Mouse (Mus musculus): ENCODE measurements around the gene Trim16.
A peak's percentile ranks its signal among the peaks of the same experiment; 100 is the strongest.

The Trim16 gene

GRCm38 (mm10) chr11:62820059-62820541 is at the start of gene Trim16:
TSS of gene Trim16 (plus strand) at chr11:62820231.
- peak; percentile 17 for DNase-seq (ENCODE audit: low spot score)

- no peak for DNase-seq (ENCODE audit: low spot score)
Observed at GRCm38 (mm10) chr11:62776510-62776909, 43.5 kb upstream of the Trim16 start.

DNA sequence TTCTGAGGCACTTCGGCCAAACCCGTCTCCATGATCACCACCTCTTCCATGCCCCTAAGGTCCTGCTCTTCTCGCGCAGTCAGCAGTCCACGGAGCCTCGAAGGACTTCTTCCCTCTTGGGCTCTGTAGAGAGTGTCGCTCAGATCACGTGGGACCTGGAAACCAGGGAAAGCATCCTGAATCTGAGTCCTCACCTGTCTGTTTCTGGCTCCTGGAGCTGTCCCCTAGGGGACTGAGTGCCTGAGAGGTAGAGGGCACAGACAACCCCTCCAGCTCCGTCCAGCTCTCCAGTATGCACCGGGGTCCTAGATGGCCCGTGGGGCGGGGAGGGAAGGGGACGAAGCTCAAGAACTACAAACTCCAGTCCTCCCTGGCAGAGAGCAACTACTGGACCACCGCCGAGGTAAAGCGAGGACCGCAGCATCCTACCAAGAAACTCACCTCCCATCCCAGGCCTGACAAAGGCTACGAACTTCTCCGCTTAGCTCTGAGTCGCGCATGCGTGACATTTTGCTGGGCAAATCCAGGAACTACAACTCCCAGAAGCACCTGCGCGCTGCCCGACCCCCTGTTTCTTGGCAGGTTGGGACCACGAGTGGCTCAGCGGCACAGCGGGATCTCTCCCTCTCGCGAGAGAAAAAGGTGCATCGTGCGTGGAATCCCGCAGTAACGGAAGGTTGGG is 31.0 kb upstream of the Trim16 start, which contains the start of gene Zfp286:
Gene Zfp286 (minus strand): TSS at position 528 of the 682 bp plus-strand sequence.
- DNase-seq (ENCODE audit: low spot score): peak; percentile 22

GRCm38 (mm10) chr11:62789617-62789936 is 30.5 kb upstream of the Trim16 start:
- no peak for DNase-seq (ENCODE audit: low spot score)

GRCm38 (mm10) chr11:62804119-62804518 is 15.9 kb upstream of the Trim16 start:
- DNase-seq (ENCODE audit: low spot score): no peak

DNA sequence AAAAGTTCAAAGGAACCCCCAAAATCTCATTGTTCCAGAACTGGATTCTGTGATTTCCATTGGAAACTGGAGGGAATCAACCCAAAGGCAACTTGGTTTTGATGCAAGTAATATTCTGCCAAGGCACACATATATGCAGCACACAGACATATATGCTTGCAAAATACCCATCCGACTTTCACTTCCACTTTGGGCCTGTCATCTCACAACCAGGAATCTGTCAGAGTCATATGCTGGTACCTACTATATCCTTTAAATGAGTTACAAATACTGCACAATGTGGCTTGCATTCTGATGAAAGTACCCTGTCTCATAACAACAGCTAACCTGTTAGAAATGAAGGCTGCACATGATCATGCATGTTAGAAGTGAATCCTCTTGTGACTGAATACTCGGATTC is 12.1 kb upstream of the Trim16 start:
- DNase-seq (ENCODE audit: low spot score): no peak

GRCm38 (mm10) chr11:62809201-62809600 is 10.8 kb upstream of the Trim16 start:
- DNase-seq (ENCODE audit: low spot score): no peak

DNA sequence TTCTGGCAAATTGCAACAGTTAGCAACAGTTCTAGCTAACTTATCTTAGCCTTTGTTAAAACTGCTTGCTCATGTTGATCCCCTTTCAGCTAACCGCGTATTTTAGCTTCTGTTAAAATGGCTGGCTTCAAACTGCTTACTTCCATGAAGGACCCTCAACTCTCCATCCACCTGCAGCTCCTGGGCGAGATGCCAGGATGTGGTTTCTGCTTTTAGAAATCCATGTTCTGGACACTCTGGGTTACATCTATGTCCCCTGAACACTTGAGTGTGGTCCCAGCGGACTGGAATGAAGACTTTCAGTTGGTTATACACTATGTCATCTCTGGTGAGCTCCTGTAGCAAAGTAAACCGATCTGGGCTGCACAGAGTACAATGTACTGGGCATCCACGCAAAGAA is 7.8 kb upstream of the Trim16 start:
- no peak for DNase-seq (ENCODE audit: low spot score)

- no peak for DNase-seq (ENCODE audit: low spot score)
Observed at GRCm38 (mm10) chr11:62813497-62813896, 6.5 kb upstream of the Trim16 start.

- DNase-seq (ENCODE audit: low spot score): no peak
Observed at GRCm38 (mm10) chr11:62813970-62814624, 5.9 kb upstream of the Trim16 start.

DNA sequence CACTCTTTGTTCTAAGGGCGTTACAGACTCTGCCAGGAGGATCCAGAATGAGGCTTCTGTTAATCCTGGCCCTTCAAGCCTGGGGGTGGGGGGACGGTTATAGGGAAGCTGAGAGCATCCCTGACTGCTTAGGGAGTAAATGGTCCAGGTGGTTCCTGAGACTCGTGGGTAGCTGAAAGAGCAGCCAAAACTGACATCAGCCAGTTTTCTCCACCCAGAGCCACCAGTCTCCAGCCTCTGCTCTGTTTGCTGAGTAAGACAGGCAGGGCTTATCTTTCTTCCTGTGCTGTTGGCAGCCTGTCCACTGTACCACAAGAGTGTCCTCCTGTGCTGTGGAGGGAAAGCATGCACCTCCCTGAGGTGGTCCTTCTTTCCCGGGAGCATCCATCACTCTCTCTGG is 5.4 kb upstream of the Trim16 start:
- DNase-seq (ENCODE audit: low spot score): no peak

- no peak for DNase-seq (ENCODE audit: low spot score)
Observed at GRCm38 (mm10) chr11:62815438-62815837, 4.6 kb upstream of the Trim16 start.

DNA sequence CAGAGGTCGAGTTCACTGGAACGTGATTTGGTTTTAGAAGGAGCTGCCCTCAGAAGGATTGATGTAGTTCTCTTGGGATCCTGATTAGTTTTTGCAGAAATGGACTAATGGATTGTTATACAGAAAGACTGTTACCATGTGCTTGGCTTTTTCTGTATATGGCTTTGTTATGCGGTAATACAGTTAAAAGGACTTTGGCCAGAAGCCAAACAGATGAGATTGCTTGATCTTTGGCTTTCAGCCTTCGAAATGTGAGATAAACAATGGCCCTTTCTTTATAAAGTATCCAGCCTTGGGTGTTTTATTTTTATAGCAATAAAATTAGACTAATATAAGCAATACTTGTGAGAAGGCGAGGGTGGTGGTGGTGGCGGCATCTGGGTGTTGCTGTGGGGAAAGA is 3.4 kb upstream of the Trim16 start:
- DNase-seq (ENCODE audit: low spot score): no peak

- DNase-seq (ENCODE audit: low spot score): no peak
Observed at GRCm38 (mm10) chr11:62819059-62819686, 858 bp upstream of the Trim16 start.

DNA sequence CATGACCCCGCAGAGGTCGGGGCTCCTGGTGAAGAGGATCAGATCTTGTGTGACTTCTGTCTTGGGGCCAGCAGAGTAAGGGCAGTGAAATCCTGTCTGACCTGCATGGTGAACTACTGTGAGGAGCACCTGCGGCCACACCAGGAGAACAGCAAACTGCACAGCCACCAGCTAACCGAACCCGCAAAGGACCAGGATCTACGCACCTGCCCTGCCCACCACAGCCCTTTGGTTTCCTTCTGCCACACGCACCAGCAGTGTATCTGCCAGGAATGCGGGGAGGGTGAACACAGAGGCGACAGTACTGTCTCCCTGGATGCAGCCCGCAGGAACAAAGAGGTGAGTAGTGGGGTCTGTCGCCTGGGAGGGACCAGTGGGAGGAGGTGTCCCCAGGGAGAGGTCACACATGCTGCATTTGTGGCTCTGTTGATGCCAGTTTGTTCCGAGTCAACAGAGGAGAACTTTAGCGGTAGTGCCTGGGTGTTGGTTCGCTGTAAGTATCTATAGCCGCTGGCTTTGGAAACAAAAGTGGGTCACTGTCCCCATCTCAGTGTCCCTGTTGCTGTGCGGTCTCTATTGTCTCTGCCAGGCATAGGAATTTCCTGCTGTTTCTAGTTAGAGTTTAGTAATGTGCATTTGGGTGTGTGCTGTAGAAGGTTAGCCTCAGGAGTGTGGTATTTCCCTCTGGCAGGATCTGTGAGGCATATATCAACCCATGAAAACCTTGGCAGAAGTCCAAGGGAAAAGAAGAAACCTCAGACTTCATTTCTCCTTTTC is 818 bp downstream of the Trim16 start:
- no peak for DNase-seq (ENCODE audit: low spot score)

DNA sequence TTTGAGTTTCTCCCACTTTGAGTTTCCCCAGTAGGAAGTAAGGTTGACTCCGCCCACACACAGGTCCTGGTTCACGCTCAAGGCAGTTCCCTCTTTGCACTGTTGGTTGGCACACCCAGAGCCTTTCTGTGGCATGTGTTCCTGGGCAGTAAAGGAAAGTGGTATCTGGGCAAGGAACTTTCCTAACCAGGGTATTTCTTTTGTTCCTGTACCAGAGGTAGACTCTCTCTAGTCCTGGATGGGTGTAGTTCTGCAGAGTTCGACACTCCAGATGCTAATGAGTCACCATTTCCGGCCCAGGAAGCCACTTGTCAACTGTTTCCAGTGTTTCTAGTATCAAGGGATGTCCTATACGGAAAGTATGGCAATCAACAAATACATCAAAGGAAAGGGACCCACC is 1.9 kb downstream of the Trim16 start:
- DNase-seq (ENCODE audit: low spot score): no peak

- DNase-seq (ENCODE audit: low spot score): no peak
Observed at GRCm38 (mm10) chr11:62824211-62824610, 4.2 kb downstream of the Trim16 start.

GRCm38 (mm10) chr11:62825222-62826105 is 5.4 kb downstream of the Trim16 start:
- no peak for DNase-seq (ENCODE audit: low spot score)

DNA sequence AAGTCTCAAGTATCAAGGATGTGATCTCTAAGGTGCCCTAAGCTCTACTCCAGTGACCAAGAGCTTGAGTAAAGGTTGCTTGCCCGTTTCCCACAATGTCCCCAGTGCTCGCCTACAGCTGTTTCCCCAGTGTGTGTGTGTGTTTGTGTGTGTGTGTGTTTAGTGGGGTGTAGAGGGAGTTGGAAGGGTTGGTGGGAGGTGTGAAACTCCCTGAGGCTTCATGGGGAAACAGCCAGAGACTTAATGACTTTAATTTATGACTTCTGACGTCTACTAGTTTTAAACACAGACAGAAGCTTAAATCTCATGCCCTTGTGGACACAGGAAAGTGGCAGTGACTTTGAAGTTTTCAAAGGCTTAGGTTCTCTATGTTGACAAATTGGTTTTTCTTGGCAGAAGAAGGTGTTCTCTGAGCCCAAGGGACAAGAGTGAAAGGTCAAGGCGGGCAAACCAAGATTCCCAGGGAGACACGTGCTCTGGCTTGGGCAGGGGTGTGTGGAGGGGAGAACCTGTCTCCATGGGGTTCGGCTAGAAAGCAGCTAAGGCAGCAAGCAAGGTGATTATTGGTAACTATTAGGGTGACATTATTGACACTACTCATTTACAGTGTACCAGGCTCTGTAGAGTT is 6.2 kb downstream of the Trim16 start:
- no peak for DNase-seq (ENCODE audit: low spot score)

DNA sequence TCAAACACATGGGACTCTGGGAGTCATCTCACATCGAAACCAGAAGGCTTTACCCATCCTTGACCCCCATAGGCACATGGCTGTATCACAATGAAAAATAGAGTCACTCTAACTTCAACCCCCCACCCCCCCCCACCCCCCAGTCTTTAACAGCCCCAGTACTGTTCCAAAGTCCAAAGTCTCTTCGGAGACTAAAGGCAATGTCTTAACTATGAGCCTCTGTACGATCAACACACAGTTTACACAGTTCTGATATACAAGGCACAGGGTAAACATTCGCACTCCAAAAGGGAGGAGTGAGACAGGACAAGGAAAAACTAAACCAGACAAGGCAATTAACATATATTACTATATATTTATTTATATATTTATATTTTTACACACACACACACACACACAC is 7.1 kb downstream of the Trim16 start:
- no peak for DNase-seq (ENCODE audit: low spot score)

DNA sequence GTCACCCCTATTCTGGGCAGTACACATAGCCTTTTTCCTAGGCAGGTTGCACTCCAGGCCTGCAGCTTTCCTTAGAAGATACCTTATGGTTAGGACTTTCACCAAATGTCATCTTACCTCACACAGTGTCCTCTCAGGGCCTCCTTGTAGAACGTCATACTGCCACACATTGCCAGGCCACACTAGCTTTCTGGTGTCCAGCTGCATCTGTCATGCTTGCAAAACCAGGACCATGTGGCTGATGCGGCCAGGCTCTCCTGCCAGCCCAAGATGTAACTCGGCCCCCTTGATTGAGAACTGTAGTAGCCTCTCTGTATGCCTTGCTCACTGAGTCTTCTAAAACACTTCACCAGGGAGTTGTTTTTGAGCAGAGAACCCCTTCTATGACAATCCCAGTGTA is 7.9 kb downstream of the Trim16 start:
- no peak for DNase-seq (ENCODE audit: low spot score)

Measured in c-Kit-positive CD71-positive TER-119-positive erythroid progenitor cells, embryonic 14.5 days (primary cell).